In the genomic region with DNA sequence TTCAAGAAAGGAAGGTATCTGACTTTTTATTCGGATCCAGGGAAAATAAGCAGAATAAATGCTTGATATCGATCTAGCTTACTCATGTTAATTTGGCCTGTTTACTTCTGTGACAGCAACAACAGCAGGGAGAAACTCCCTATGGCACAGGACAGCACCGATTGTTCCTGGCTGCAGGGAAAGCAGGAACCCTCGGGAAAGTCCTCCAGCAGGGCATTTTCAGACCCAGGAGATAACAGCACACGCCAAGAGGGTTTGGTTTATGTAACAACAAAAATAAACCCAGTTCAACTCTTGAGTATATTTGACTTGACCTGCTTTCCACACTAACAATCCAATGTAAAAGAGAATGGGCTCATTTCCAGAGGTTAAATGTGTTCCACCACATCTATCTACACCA, we compare ENCODE assay signal across 18 mouse cellular contexts.
"Had no signal": no experiment of that assay in that cellular context is flagged by ENCODE, and none has a peak within 500 bp of the region (broad histone marks: within the 10 kb centered on the region; RNA-seq: fewer than 3 reads in every experiment).

No protein-coding gene starts in this region.

- ATAC-seq: midbrain, embryonic 16.5 days had no signal

- H3K27ac ChIP-seq: midbrain, embryonic 10.5 days; midbrain, embryonic 12.5 days; neural tube, embryonic 13.5 days; neural tube, embryonic 15.5 days had no signal

- H3K27me3 ChIP-seq: midbrain, embryonic 12.5 days; neural tube, embryonic 13.5 days; neural tube, embryonic 15.5 days had no signal

- H3K4me2 ChIP-seq: lung, embryonic 14.5 days; midbrain, embryonic 12.5 days; neural tube, embryonic 13.5 days; neural tube, embryonic 15.5 days had no signal

- H3K9me3 ChIP-seq: midbrain, embryonic 10.5 days; neural tube, embryonic 13.5 days; neural tube, embryonic 15.5 days had no signal

- H3K9ac ChIP-seq: lung, embryonic 14.5 days; midbrain, embryonic 12.5 days; neural tube, embryonic 13.5 days; neural tube, embryonic 15.5 days had no signal

- H3K4me1 ChIP-seq: midbrain, embryonic 10.5 days; midbrain, embryonic 12.5 days; neural tube, embryonic 13.5 days; neural tube, embryonic 15.5 days had no signal

- H3K4me3 ChIP-seq: midbrain, embryonic 10.5 days; midbrain, embryonic 12.5 days; myocyte; neural tube, embryonic 13.5 days; neural tube, embryonic 15.5 days had no signal

- DNase-seq: lung, embryonic 14.5 days; lung, postnatal 10 days; lung, postnatal 4 days; midbrain, embryonic 14.5 days; retina, postnatal 1 day; right cerebral cortex, adult 18-20 months; right cerebral cortex, postnatal 25 days; right cerebral cortex, postnatal 4 days; spleen, adult 18-20 months; thymus, adult 18-20 months; thymus, postnatal 25 days; thymus, postnatal 4 days had no signal
